Mouse (Mus musculus) left cerebral cortex, postnatal 4 days (tissue): ENCODE results near the gene Gtf2h4. TPM values are rescaled to one million over a fixed set of nuclear protein-coding genes. Genes with fewer than 3 reads are reported as not detected.

Experiments used
- DNase-seq: peaks from one replicate; pipeline ENCODE4 v3.0.0-alpha.2; 2022
- intact Hi-C: fragments of 180-260 bp; cut with DNase I; formaldehyde crosslinking; loops from one replicate; pipeline ENCODE4 v1.15.1; 2025
- total RNA-seq, 2 experiments: library from RNA; stranded (reverse); gene quantifications; 2 replicates each; pipeline ENCODE4 v1.2.3; 2021

The Gtf2h4 gene
- total RNA-seq, 2 experiments from 2014 or later = 29.1 to 31.8 TPM

- intact Hi-C loops = no loop called here
Observed at GRCm38 (mm10) chr17:35643609-35644236, 29.8 kb downstream of the Gtf2h4 start, which contains the start of gene Mucl3. TSS of gene Mucl3 (minus strand) at chr17:35643695.

GRCm38 (mm10) chr17:35639352-35639751 is 34.2 kb downstream of the Gtf2h4 start:
- DNase-seq = no peak
- intact Hi-C loops = loop anchor here (5.0 kb wide), 1 partner anchor 88 kb away; no protein-coding TSS in a partner anchor

More at GRCm38 (mm10) chr17:35643609-35644236, 29.8 kb downstream of the Gtf2h4 start, which contains the start of gene Mucl3:
- DNase-seq = no peak

- DNase-seq = peak; percentile 55
- intact Hi-C loops = loop anchor here (5.0 kb wide), 1 partner anchor 89 kb away; no protein-coding TSS in a partner anchor
Observed at GRCm38 (mm10) chr17:35638475-35639190, 34.9 kb downstream of the Gtf2h4 start.

- intact Hi-C loops = loop anchor here (5.0 kb wide), 1 partner anchor 91 kb away; no protein-coding TSS in a partner anchor
- no peak for DNase-seq
Observed at GRCm38 (mm10) chr17:35636363-35636762, 37.2 kb downstream of the Gtf2h4 start.

GRCm38 (mm10) chr17:35635699-35636111 is 37.8 kb downstream of the Gtf2h4 start:
- DNase-seq = peak; percentile 73
- intact Hi-C loops = loop anchor here (5.0 kb wide), 1 partner anchor 92 kb away; no protein-coding TSS in a partner anchor

GRCm38 (mm10) chr17:35635202-35635601 is 38.3 kb downstream of the Gtf2h4 start:
- no peak for DNase-seq
- intact Hi-C loops = loop anchor here (5.0 kb wide), 1 partner anchor 92 kb away; no protein-coding TSS in a partner anchor

- intact Hi-C loops = loop anchor here (5.0 kb wide), 1 partner anchor 42 kb away; no protein-coding TSS in a partner anchor
- peak; percentile 28 for DNase-seq
Observed at GRCm38 (mm10) chr17:35633992-35634391, 39.5 kb downstream of the Gtf2h4 start.

GRCm38 (mm10) chr17:35626537-35626936 is 47.0 kb downstream of the Gtf2h4 start, which contains the start of gene Gm9573:
TSS of gene Gm9573 (minus strand) at chr17:35626637.
- intact Hi-C loops = no loop called here
- no peak for DNase-seq

Other genes with a start within 250 kb of the Gtf2h4 start
- gene H2-Q6, start 248.9 kb downstream of the Gtf2h4 start, total RNA-seq = under 1 TPM; 0.18 to 0.36 TPM
- gene H2-Q7, start 234.6 kb downstream of the Gtf2h4 start, total RNA-seq = under 1 TPM; 0.36 to 0.66 TPM
- under 1 TPM; 0.16 to 0.20 TPM for gene H2-Q10, start 203.7 kb downstream of the Gtf2h4 start, total RNA-seq
- not detected for gene Pou5f1, start 167.7 kb downstream of the Gtf2h4 start, total RNA-seq
- 1 to 10 TPM; 7.2 to 9.3 TPM for gene Tcf19, start 156.9 kb downstream of the Gtf2h4 start, total RNA-seq
- 10 to 100 TPM; 13.6 TPM for gene Cchcr1, start 156.6 kb downstream of the Gtf2h4 start, total RNA-seq
- 1 to 10 TPM; 1.5 to 2.4 TPM for gene Psors1c2, start 140.5 kb downstream of the Gtf2h4 start, total RNA-seq
- gene Cdsn, start 121.6 kb downstream of the Gtf2h4 start, total RNA-seq = under 1 TPM; 0.26 to 0.36 TPM
- gene 2300002M23Rik, start 106.3 kb downstream of the Gtf2h4 start, total RNA-seq = not detected
- not detected for gene Sfta2, start 72.2 kb downstream of the Gtf2h4 start, total RNA-seq
- not detected for gene Gm9573, start 47.1 kb downstream of the Gtf2h4 start, total RNA-seq
- gene Mucl3, start 30.0 kb downstream of the Gtf2h4 start, total RNA-seq = not detected
- 10 to 100 TPM; 51.5 to 53.3 TPM for gene Vars2, start 6.1 kb downstream of the Gtf2h4 start, total RNA-seq
- 10 to 100 TPM; 42.6 to 50.1 TPM for gene Ddr1, start 30.9 kb upstream of the Gtf2h4 start, total RNA-seq
- 1 to 10 TPM; 4.8 to 5.1 TPM for gene Ier3, start 147.9 kb upstream of the Gtf2h4 start, total RNA-seq
- gene Flot1, start 149.5 kb upstream of the Gtf2h4 start, total RNA-seq = 100 to 1,000 TPM; 113 TPM
- 1,000 to 10,000 TPM; 2,525 to 2,580 TPM for gene Tubb5, start 164.6 kb upstream of the Gtf2h4 start, total RNA-seq
- 10 to 100 TPM; 30.1 to 30.4 TPM for gene Mdc1, start 167.8 kb upstream of the Gtf2h4 start, total RNA-seq
- gene Nrm, start 187.6 kb upstream of the Gtf2h4 start, total RNA-seq = 1 to 10 TPM; 6.1 to 7.0 TPM
- 10 to 100 TPM; 43.3 to 52.7 TPM for gene Ppp1r18, start 191.9 kb upstream of the Gtf2h4 start, total RNA-seq
- gene Dhx16, start 206.1 kb upstream of the Gtf2h4 start, total RNA-seq = 10 to 100 TPM; 37.4 to 38.8 TPM
- gene 2310061I04Rik, start 223.7 kb upstream of the Gtf2h4 start, total RNA-seq = 10 to 100 TPM; 59.8 to 69.2 TPM
- 100 to 1,000 TPM; 285 to 292 TPM for gene Atat1, start 236.3 kb upstream of the Gtf2h4 start, total RNA-seq
- gene Mrps18b, start 242.7 kb upstream of the Gtf2h4 start, total RNA-seq = 10 to 100 TPM; 45.9 to 47.4 TPM
- gene Ppp1r10, start 242.7 kb upstream of the Gtf2h4 start, total RNA-seq = 10 to 100 TPM; 75.1 to 76.5 TPM